Mouse (Mus musculus) thymus, adult 2 months (tissue): Measurements from ENCODE around the gene Adck1. TPM values are rescaled to one million over a fixed set of nuclear protein-coding genes. Genes with fewer than 3 reads are reported as not detected.
"Not testable (repeated sequence)": the region's sequence is repeated elsewhere in the genome, so short reads cannot be mapped to it uniquely, and the experiment has no call there.

ENCODE experiments used
- DNase-seq: peaks from one replicate; pipeline ENCODE4 v3.0.0; 2021
- H3K27ac ChIP-seq: fragments of 200-500 bp; 2 replicates; pipeline ENCODE4 v1.5.1; 2012; ENCODE audit warnings: low read length, control low read depth; ENCODE audit not compliant: control insufficient read depth, insufficient read depth
- H3K27me3 ChIP-seq: fragments of 200-500 bp; 2 replicates; pipeline ENCODE4 v1.6.1; 2012; ENCODE audit warnings: mild to moderate bottlenecking, low read length, moderate library complexity, mixed read lengths; ENCODE audit not compliant: control insufficient read depth, insufficient read depth
- H3K36me3 ChIP-seq: fragments of 200-500 bp; 2 replicates; pipeline ENCODE4 v1.6.1; 2012; ENCODE audit warnings: mild to moderate bottlenecking, low read length, moderate library complexity; ENCODE audit not compliant: control insufficient read depth, insufficient read depth
- H3K4me1 ChIP-seq: fragments of 200-500 bp; replicated peaks from 2 replicates; pipeline ENCODE4 v1.6.1; 2012; ENCODE audit warnings: low read length; ENCODE audit not compliant: control insufficient read depth, insufficient read depth
- H3K4me3 ChIP-seq: fragments of 200-500 bp; 2 replicates; pipeline ENCODE4 v1.5.1; 2012; ENCODE audit warnings: mild to moderate bottlenecking, low read length, control low read depth, moderate library complexity; ENCODE audit not compliant: control insufficient read depth, insufficient read depth
- CTCF ChIP-seq: fragments of 200-500 bp; IDR thresholded peaks from 2 replicates; pipeline ENCODE4 v1.5.1; 2012; ENCODE audit warnings: mild to moderate bottlenecking, control low read depth, low read length, moderate library complexity, borderline replicate concordance; ENCODE audit not compliant: control insufficient read depth, poor library complexity, insufficient read depth; ENCODE audit errors: extremely low read depth
- POLR2A ChIP-seq: fragments of 200-500 bp; IDR thresholded peaks from 2 replicates; pipeline ENCODE4 v1.6.1; 2012; ENCODE audit warnings: mild to moderate bottlenecking, low read length, control low read depth, moderate library complexity; ENCODE audit not compliant: control insufficient read depth, poor library complexity, insufficient read depth; ENCODE audit errors: extremely low read depth
- WGBS: fragments of 180-500 bp; shearing (Covaris S2); methylation state at CpG from one replicate; pipeline ENCODE4 v1.1.7; 2018; 5-methylcytosine and 5-hydroxymethylcytosine counted together
- polyA plus RNA-seq: library from polyadenylated mRNA; depleted of rRNA; stranded (reverse); fragments of >200 nt; gene quantifications from 2 replicates; pipeline ENCODE4 v1.2.3, GENCODE M21; 2012

Gene Adck1
- polyA plus RNA-seq, 1 experiment, result 29.0 TPM

- TF ChIP-seq CTCF, result no peak
- no peak for TF ChIP-seq POLR2A
- H3K27me3 ChIP-seq, result no peaks in the 10 kb centered on the region
- no peaks in the 10 kb centered on the region for H3K4me1 ChIP-seq
- no peak overlapping the region for H3K4me3 ChIP-seq
- WGBS, result 86% methylated on average over 4 of the region's 4 CpGs
- H3K36me3 ChIP-seq, result no peaks in the 10 kb centered on the region
- no peak overlapping the region for H3K27ac ChIP-seq
- DNase-seq, result no peak
These were observed 7.3 kb downstream of the Adck1 start for GRCm38 (mm10) chr12:88367673-88368072.

- Histone ChIP-seq H3K4me1 (no peaks in the 10 kb centered on the region), H3K4me3 (no peak overlapping the region), H3K27ac (no peak overlapping the region), H3K36me3 (no peaks in the 10 kb centered on the region), H3K27me3 (no peaks in the 10 kb centered on the region)
- WGBS, result 90% methylated on average over 4 of the region's 4 CpGs
- TF ChIP-seq POLR2A, result no peak
- no peak for TF ChIP-seq CTCF
- no peak for DNase-seq
These were observed 8.3 kb downstream of the Adck1 start for GRCm38 (mm10) chr12:88368618-88369017.

GRCm38 (mm10) chr12:88369690-88370089, 9.3 kb downstream of the Adck1 start:
- DNase-seq, H3K36me3 ChIP-seq, H3K4me3 ChIP-seq, H3K27me3 ChIP-seq, H3K27ac ChIP-seq, H3K4me1 ChIP-seq: not testable (repeated sequence)
- 87% methylated on average over 4 of the region's 4 CpGs for WGBS

DNA sequence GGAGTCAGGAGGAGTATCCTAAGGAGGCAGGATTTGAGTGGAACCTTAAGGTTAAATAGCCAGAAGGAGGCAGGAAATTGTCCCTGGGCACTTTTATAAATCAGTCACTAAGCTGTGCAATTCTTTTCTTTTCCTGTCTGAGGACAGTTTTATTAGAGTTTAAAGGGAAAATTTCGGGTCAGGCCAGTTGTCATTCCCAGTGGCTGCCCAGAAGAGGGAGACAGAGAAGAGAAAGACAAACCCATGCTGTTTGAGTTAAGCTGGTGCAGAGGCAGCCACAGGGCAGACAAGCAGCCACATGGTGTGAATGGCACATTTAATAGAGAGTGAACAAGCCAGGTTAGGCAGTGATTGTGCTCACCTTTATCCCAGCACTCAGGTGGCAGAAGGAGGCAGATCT, 10.0 kb downstream of the Adck1 start:
- not testable (repeated sequence) for H3K27ac ChIP-seq, H3K36me3 ChIP-seq, H3K27me3 ChIP-seq, DNase-seq, H3K4me3 ChIP-seq, H3K4me1 ChIP-seq
- WGBS, result 17% methylated on average over 1 of the region's 1 CpGs

DNA sequence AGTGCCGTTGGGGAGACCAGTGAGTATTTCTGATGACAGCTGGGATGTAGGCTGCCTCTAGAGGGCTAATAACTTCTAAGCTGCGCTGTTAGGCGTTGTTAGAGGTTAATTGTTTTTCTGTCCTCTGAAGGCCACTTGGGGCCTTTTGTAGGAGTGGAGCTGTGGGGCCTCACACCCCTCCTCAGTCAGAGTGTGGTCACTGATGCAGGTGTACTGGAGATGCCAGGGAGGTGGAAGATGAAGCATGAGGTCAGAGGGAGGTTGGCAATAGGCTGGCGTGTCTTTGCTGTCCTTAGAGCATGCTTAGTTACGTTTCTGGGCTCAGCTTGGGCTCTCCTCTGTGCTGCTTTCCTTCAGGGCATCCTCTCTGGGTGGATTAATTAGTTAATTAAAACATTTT, 11.7 kb downstream of the Adck1 start:
- Histone ChIP-seq H3K4me1 (no peaks in the 10 kb centered on the region), H3K36me3 (no peaks in the 10 kb centered on the region), H3K27me3 (no peaks in the 10 kb centered on the region), H3K4me3 (no peak overlapping the region), H3K27ac (no peak overlapping the region)
- 96% methylated on average over 5 of the region's 5 CpGs for WGBS
- TF ChIP-seq POLR2A, result no peak
- TF ChIP-seq CTCF, result no peak
- no peak for DNase-seq

GRCm38 (mm10) chr12:88376820-88377219, 16.5 kb downstream of the Adck1 start:
- H3K36me3 ChIP-seq, result no peaks in the 10 kb centered on the region
- WGBS, result 69% methylated on average over 10 of the region's 10 CpGs
- no peaks in the 10 kb centered on the region for H3K27me3 ChIP-seq
- no peak for TF ChIP-seq POLR2A
- no peak for TF ChIP-seq CTCF
- no peak overlapping the region for H3K27ac ChIP-seq
- no peaks in the 10 kb centered on the region for H3K4me1 ChIP-seq
- no peak for DNase-seq
- H3K4me3 ChIP-seq, result no peak overlapping the region

- H3K4me3 ChIP-seq, result no peak overlapping the region
- DNase-seq, result no peak
- no peak for TF ChIP-seq CTCF
- no peak for TF ChIP-seq POLR2A
- H3K27ac ChIP-seq, result no peak overlapping the region
- no peaks in the 10 kb centered on the region for H3K4me1 ChIP-seq
- no peaks in the 10 kb centered on the region for H3K27me3 ChIP-seq
- WGBS, result 93% methylated on average over 2 of the region's 2 CpGs
- H3K36me3 ChIP-seq, result no peaks in the 10 kb centered on the region
These were observed 17.9 kb downstream of the Adck1 start for GRCm38 (mm10) chr12:88378256-88378655.

- Histone ChIP-seq H3K36me3 (no peaks in the 10 kb centered on the region), H3K4me3 (no peak overlapping the region), H3K27me3 (no peaks in the 10 kb centered on the region), H3K4me1 (no peaks in the 10 kb centered on the region), H3K27ac (no peak overlapping the region)
- TF ChIP-seq CTCF (no peak), POLR2A (no peak)
- 95% methylated on average over 6 of the region's 6 CpGs for WGBS
- DNase-seq, result no peak
These were observed 28.5 kb downstream of the Adck1 start for GRCm38 (mm10) chr12:88388832-88389231.
